ENCODE assay signal across 20 mouse cellular contexts in the genomic region with DNA sequence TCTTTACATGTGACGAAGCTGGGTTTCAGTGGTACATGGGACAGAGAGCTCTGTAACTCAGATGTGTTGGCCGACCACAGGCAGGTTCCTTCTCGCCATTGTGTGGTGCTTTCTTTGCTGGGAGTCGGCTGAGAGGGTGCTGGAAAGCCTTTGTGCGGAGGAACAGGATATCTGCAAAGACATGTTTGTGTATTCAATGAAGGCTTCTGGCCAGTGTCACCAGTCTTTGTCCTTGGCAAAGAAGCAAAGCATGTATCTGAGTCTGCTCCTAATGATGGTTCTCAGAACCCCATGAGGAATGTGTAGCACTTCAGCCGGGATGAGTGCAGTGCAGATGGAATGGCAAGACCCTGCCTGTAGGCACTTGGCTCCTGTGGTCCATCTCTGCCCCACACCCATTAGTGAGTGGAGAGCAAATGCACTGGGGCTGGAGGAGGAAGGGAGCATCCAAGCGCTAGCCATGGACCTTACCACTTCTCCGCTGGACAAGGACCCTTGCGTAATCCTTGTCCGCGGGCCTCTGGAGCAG. TPM values are rescaled to one million over a fixed set of nuclear protein-coding genes. Genes with fewer than 3 reads are reported as not detected.
"Had no signal": no experiment of that assay in that cellular context is flagged by ENCODE, and none has a peak within 500 bp of the region (broad histone marks: within the 10 kb centered on the region; RNA-seq: fewer than 3 reads in every experiment).

No protein-coding gene starts in this region.

- H3K9ac ChIP-seq: limb, embryonic 12.5 days; limb, embryonic 15.5 days; liver, embryonic 13.5 days; midbrain, embryonic 12.5 days; neural tube, embryonic 13.5 days; stomach, embryonic 15.5 days had no signal

- ATAC-seq: midbrain, embryonic 16.5 days had no signal

- H3K9me3 ChIP-seq: limb, embryonic 12.5 days; limb, embryonic 15.5 days; liver, embryonic 13.5 days; midbrain, embryonic 12.5 days; stomach, embryonic 15.5 days had no signal

- H3K27ac ChIP-seq: limb, embryonic 12.5 days; limb, embryonic 15.5 days; liver, embryonic 13.5 days; midbrain, embryonic 12.5 days; neural tube, embryonic 13.5 days; stomach, embryonic 15.5 days had no signal

- DNase-seq: kidney, adult 9 months; kidney, postnatal 14 days; kidney, postnatal 4 days; left cerebral cortex, postnatal 4 days; liver, embryonic 13.5 days; lung, adult 2 months; retina, postnatal 1 day; right cerebral cortex, postnatal 25 days; spleen, adult 18-20 months; thymus, adult 2 months; thymus, postnatal 14 days; thymus, postnatal 4 days had no signal

- H3K4me1 ChIP-seq: midbrain, embryonic 12.5 days had no signal

- H3K27me3 ChIP-seq: limb, embryonic 12.5 days; limb, embryonic 15.5 days; liver, embryonic 13.5 days; midbrain, embryonic 12.5 days; neural tube, embryonic 13.5 days; stomach, embryonic 15.5 days had no signal

- H3K36me3 ChIP-seq: limb, embryonic 12.5 days; limb, embryonic 15.5 days; liver, embryonic 13.5 days; midbrain, embryonic 12.5 days; neural tube, embryonic 13.5 days; stomach, embryonic 15.5 days had no signal

- H3K4me2 ChIP-seq: limb, embryonic 12.5 days; limb, embryonic 15.5 days; liver, embryonic 13.5 days; midbrain, embryonic 12.5 days; neural tube, embryonic 13.5 days; stomach, embryonic 15.5 days had no signal

- H3K4me3 ChIP-seq: limb, embryonic 12.5 days; limb, embryonic 15.5 days; liver, embryonic 13.5 days; midbrain, embryonic 12.5 days; myocyte; neural tube, embryonic 13.5 days; stomach, embryonic 15.5 days had no signal

RNA-seq across cellular contexts. Expression of gene Mgmt, which starts 14.3 kb away (rescaled TPM):
- total RNA-seq: monocyte, adult 5-6 weeks had no signal
